Mouse (Mus musculus) right cerebral cortex, adult 18-20 months (tissue): ENCODE measurements around the gene Gm21663.
"Not testable (repeated sequence)": the region's sequence is repeated elsewhere in the genome, so short reads cannot be mapped to it uniquely, and the experiment has no call there.

Experiments
- DNase-seq: peaks from one replicate; pipeline ENCODE4 v3.0.0; 2022; ENCODE audit warnings: mixed read lengths

Gene Gm21663

GRCm38 (mm10) chr5:25942281-25942680, at the start of gene Gm21663:
Gene Gm21663 (minus strand): TSS chr5:25942381.
- DNase-seq, result not testable (repeated sequence)

GRCm38 (mm10) chr5:25988550-25988949, 46.4 kb upstream of the Gm21663 start, which contains the start of gene Gm21698:
Gene Gm21698 (minus strand): TSS chr5:25988650.
- not testable (repeated sequence) for DNase-seq

DNA sequence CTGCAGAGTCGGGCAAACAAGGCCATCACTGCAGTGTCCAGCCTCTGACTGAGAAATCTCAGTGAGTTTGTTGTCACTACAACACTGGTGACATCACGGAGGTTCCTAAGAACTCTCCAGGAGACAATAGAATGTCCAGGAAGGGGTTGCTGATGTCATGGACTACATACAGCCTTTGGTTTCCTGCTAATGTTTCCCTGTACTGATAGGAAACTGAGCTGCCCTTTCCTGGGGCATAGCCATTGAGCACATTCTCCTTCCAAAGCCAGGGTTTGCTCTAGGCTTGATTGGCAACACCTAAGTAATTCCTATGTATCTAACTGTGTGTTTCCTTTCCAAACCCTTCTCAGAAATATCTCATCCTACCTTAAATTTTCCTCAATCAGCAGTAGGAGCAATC, 30.4 kb upstream of the Gm21663 start, which contains the start of gene Gm21680:
Gm21680 (minus strand) TSS at position 101 of the 400 bp plus-strand sequence.
- DNase-seq, result not testable (repeated sequence)

DNA sequence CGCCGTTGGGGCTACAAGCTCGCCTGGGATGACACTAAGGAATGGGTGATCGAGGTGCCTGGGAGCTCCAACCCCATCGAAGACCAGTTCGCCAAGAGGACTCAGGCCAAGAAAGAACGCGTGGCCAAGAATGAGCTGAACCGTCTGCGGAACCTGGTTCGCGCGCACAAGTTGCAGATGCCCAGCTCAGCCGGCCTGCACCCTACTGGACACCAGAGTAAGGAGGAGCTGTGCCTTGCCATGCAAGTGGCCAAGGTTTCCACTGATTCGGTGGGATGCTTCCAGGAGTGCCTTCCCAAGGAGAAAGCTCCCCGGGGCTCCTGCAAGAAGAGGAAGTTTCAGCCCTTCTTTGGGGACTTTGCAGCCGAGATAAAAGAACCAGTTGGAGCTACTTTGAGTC, 14.9 kb upstream of the Gm21663 start:
- DNase-seq, result not testable (repeated sequence)

- peak; percentile 7 for DNase-seq
Measured at GRCm38 (mm10) chr5:25956611-25957010, 14.4 kb upstream of the Gm21663 start.

- DNase-seq, result not testable (repeated sequence)
Measured at GRCm38 (mm10) chr5:25954317-25954716, 12.1 kb upstream of the Gm21663 start, which contains the start of gene Gm21671. Gene Gm21671 (minus strand): TSS chr5:25954417.

DNA sequence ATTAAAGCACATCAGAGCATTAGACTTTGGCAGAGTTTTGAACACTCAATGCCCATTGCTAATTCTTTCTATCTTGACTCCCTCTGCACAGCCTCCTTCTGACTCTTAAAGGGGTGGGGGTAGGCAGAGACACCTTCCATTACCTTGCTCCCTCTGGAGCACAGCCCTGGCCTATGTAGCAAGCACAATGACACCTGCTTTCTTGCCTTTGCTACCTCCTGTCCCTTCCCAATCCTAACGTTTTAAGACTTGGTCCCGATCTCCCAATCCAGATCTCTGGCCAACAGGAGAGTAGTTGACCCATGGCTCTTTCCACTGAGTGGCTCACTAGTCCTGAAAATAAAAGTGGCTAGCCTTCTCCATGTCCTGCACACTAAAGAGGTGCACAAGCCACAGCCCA, 3.2 kb upstream of the Gm21663 start:
- DNase-seq, result not testable (repeated sequence)

DNA sequence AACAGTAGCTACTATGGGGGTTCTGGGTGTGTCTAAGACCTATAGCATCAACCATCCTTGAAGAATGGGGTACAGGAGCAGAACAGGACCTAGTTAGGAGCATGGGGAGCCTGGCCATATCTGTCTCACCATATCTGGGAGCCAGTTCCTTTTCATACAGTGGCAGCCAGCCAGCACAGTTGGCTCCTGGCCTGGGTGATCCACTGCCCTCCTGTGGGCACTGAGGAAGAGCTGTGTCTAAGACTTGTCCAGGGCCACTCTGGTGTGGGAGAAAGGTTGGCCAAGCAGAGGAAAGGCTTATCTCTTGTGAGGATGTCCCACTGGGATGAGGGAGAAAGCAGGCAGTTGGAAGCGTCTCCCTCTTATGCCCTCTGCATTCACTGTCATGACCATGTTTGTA, 50.9 kb downstream of the Gm21663 start:
- DNase-seq, result peak; percentile 13

GRCm38 (mm10) chr5:25889746-25890382, 52.3 kb downstream of the Gm21663 start:
- no peak for DNase-seq

DNA sequence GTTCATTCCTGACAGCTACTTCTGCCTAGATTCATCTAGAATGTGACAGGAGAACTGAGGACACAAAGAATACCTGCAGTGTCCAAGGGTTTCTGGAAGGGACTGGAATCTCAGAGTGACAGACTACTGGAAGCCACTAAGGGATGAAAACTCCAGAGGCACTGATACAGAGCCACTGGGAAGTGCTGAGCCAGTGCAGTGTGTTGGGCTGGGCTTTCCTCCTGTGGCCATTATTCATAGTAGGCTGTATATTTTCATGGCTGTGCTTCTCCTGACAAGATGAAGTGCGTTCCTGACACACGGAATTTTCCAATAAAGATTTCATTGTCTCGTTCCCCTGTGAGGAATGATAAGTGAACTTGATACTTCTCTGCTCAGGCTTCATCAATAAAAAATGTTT, 55.5 kb downstream of the Gm21663 start:
- no peak for DNase-seq
